Mouse (Mus musculus) heart, adult 2 months (tissue): ENCODE measurements around the gene Tsfm. TPM values are rescaled to one million over a fixed set of nuclear protein-coding genes. Genes with fewer than 3 reads are reported as not detected.
A peak's percentile ranks its signal among the peaks of the same experiment; 100 is the strongest.

ENCODE experiments used
- DNase-seq, 2 experiments: peaks; one replicate each; pipeline ENCODE4 v3.0.0; 2021
- H3K27ac ChIP-seq: fragments of 200-600 bp; 2 replicates; pipeline ENCODE4 v1.8.1; 2022
- H3K27me3 ChIP-seq: fragments of 200-500 bp; 2 replicates; pipeline ENCODE4 v1.6.1; 2012; ENCODE audit warnings: mild to moderate bottlenecking, low read length, inconsistent platforms, mixed read lengths; ENCODE audit not compliant: control insufficient read depth, insufficient read depth
- H3K36me3 ChIP-seq: fragments of 200-500 bp; 2 replicates; pipeline ENCODE4 v1.6.1; 2012; ENCODE audit warnings: low read length, inconsistent platforms; ENCODE audit not compliant: control insufficient read depth, insufficient read depth
- H3K4me1 ChIP-seq: fragments of 200-500 bp; 2 replicates; pipeline ENCODE4 v1.6.1; 2011; ENCODE audit warnings: low read length; ENCODE audit not compliant: control insufficient read depth, insufficient read depth
- H3K4me3 ChIP-seq: fragments of 200-600 bp; 2 replicates; pipeline ENCODE4 v1.8.1; 2022
- H3K79me2 ChIP-seq: fragments of 200-500 bp; replicated peaks from 2 replicates; pipeline ENCODE4 v1.6.1; 2012; ENCODE audit warnings: mild to moderate bottlenecking, inconsistent platforms, low read length, moderate library complexity, mixed read lengths; ENCODE audit not compliant: control insufficient read depth, insufficient read depth
- H3K9ac ChIP-seq: fragments of 200-500 bp; 2 replicates; pipeline ENCODE4 v1.6.1; 2012; ENCODE audit warnings: low read depth, mild to moderate bottlenecking, control low read depth, inconsistent platforms, low read length, mixed read lengths
- CTCF ChIP-seq: fragments of 200-600 bp; IDR thresholded peaks from 2 replicates; pipeline ENCODE4 v1.8.1; 2022; ENCODE audit warnings: antibody characterized with exemption, mild to moderate bottlenecking, moderate library complexity
- EP300 ChIP-seq: fragments of 200-500 bp; IDR thresholded peaks from 2 replicates; pipeline ENCODE4 v1.6.1; 2011; ENCODE audit warnings: low read depth, low read length, control low read depth; ENCODE audit not compliant: insufficient read depth
- POLR2A ChIP-seq: fragments of 200-500 bp; IDR thresholded peaks from 2 replicates; pipeline ENCODE4 v1.6.1; 2011; ENCODE audit warnings: mild to moderate bottlenecking, low read depth, low read length, control low read depth; ENCODE audit not compliant: insufficient read depth
- WGBS: fragments of 180-500 bp; shearing (Covaris S2); methylation state at CpG from one replicate; pipeline ENCODE4 v1.1.7; 2018; 5-methylcytosine and 5-hydroxymethylcytosine counted together
- intact Hi-C: fragments of 180-260 bp; cut with DNase I; formaldehyde crosslinking; loops from one replicate; pipeline ENCODE4 v1.15.1; 2025
- polyA plus RNA-seq: library from polyadenylated mRNA; depleted of rRNA; stranded (reverse); fragments of >200 nt; gene quantifications from 2 replicates; pipeline ENCODE4 v1.2.3, GENCODE M21; 2012
- total RNA-seq, 2 experiments: library from RNA; stranded (reverse); gene quantifications; 2 replicates each; pipeline ENCODE4 v1.2.3; 2021

The Tsfm gene
- total and polyA plus RNA-seq, 3 experiments: 40.0 to 58.7 (median 50.8) TPM

DNA sequence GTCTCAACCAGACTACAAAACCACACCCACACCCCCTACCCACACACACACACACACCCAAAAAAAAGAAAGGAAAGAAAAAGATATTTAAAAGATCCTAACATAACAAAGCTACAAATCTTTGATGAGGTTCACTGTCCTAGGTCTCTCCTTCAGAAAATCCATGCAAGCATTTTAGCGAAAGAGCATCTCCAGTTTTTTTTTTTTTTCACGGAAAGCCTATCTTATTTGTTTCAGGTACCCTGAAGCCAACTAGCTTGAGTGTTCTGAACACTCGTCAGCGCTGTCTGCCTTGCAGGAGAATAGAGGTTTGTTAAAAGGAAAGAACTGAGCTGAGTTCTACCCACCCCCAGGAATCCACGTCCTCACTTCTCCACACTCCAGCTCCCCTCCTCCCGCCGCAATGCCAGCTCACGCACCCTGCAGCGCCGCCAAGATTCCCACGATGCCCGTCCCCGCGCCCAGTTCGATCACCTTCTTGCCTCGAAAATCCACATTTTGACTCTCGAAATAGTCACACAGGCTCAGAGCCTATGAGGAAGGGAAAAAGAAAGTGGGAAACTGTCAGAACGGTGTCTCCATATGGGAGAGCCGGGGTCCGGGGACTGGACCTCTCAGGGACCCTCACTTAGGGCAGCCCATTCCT, 10.1 kb upstream of the Tsfm start:
- 3% methylated on average over 20 of the region's 20 CpGs for WGBS
- peak overlapping the region; percentile 32 for H3K27ac ChIP-seq
- TF ChIP-seq EP300 (no peak), POLR2A (no peak), CTCF (no peak)
- intact Hi-C loops: no loop called here
- no peak for DNase-seq
- H3K9ac ChIP-seq: peak overlapping the region; percentile 60
- H3K27me3 ChIP-seq: 0 out of 2 replicates have a peak, but pooled peaks cover 2% of the 10 kb centered on the region
- no peaks in the 10 kb centered on the region for H3K79me2 ChIP-seq
- no peaks in the 10 kb centered on the region for H3K36me3 ChIP-seq
- no peaks in the 10 kb centered on the region for H3K4me1 ChIP-seq
- peak overlapping the region; percentile 83 for H3K4me3 ChIP-seq

DNA sequence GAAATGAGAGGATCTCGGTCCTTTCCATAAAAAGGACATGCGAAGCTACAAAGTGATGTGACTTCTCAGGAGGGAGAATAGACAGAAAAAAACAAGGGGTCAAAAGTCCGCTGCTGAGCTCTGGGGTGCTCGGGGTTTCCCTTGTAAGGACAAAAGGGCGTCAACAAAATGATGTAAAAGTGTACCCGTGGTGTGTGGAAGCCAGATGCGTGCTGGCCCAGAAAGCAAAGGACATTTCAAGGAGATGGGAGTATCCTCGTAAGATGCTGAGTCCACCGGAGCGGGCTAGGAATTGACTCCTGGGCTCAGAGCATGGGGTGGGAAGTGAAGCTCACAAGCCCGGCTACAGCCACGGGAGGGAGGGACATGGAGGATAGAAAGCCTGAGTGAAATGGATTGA, 7.0 kb upstream of the Tsfm start:
- WGBS: 74% methylated on average over 12 of the region's 12 CpGs
- intact Hi-C loops: no loop called here
- Histone ChIP-seq H3K9ac (no peak overlapping the region), H3K36me3 (no peaks in the 10 kb centered on the region), H3K27ac (no peak overlapping the region), H3K79me2 (no peaks in the 10 kb centered on the region), H3K27me3 (0 out of 2 replicates have a peak, but pooled peaks cover 2% of the 10 kb centered on the region), H3K4me1 (no peaks in the 10 kb centered on the region), H3K4me3 (no peak overlapping the region)
- DNase-seq: no peak
- TF ChIP-seq CTCF: no peak
- TF ChIP-seq POLR2A: no peak
- TF ChIP-seq EP300: no peak

- no peak for TF ChIP-seq EP300
- TF ChIP-seq POLR2A: no peak
- TF ChIP-seq CTCF: no peak
- Histone ChIP-seq H3K4me1 (no peaks in the 10 kb centered on the region), H3K9ac (no peak overlapping the region), H3K36me3 (no peaks in the 10 kb centered on the region), H3K79me2 (no peaks in the 10 kb centered on the region), H3K27ac (no peak overlapping the region), H3K27me3 (0 out of 2 replicates have a peak, but pooled peaks cover 2% of the 10 kb centered on the region), H3K4me3 (no peak overlapping the region)
- no peak for DNase-seq
- intact Hi-C loops: no loop called here
- 78% methylated on average over 12 of the region's 12 CpGs for WGBS
Observed at GRCm38 (mm10) chr10:127036273-127036672, 5.6 kb upstream of the Tsfm start.

DNA sequence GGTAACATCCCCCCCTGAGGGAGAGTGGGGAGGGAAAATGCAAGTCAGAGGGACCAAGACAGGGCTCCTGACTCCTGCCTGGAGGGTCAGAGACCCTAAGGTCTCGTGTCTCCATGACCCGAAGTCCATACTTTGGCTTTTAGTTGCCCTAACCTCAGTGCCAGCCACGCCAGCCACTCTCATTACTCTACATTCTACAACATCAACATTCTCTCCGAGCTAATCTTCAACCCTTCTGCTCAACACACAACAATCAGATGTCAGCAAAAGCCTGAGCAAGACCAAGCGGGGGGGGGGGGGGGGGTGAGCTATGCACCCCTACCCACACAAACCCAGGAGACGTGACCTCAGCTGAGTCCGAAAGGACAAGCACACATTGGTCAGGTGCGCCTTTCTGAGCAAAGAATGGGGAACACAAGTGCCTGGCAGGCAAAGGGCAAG, 2.7 kb upstream of the Tsfm start:
- Histone ChIP-seq H3K27me3 (no peaks in the 10 kb centered on the region), H3K4me3 (no peak overlapping the region), H3K27ac (no peak overlapping the region), H3K36me3 (no peaks in the 10 kb centered on the region), H3K4me1 (no peaks in the 10 kb centered on the region), H3K79me2 (no peaks in the 10 kb centered on the region), H3K9ac (no peak overlapping the region)
- TF ChIP-seq EP300: no peak
- no peak for TF ChIP-seq CTCF
- no peak for DNase-seq
- intact Hi-C loops: no loop called here
- WGBS: 78% methylated on average over 8 of the region's 8 CpGs

DNA sequence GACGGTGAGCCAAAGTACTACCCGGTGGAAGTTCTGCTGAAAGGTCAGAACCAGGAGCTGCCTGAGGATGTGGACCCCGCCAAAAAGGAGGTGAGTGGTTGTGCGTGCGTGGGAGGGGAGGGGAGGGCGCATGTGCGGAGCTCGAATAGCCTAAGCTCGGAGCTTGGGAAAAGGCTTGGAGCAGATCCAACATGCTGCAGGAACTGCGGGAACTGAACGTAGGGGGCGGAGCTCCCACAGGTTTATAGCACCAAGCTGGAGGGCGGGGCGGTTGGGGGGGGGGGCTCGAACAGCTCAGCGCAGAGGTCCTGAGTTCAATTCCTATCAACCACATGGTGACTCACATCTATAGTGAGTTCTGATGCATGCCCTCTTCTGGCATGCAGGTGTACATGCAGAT, 12.2 kb downstream of the Tsfm start:
- Histone ChIP-seq H3K4me1 (no peaks in the 10 kb centered on the region), H3K27ac (no peak overlapping the region), H3K27me3 (no peaks in the 10 kb centered on the region), H3K36me3 (no peaks in the 10 kb centered on the region), H3K9ac (no peak overlapping the region), H3K79me2 (no peaks in the 10 kb centered on the region), H3K4me3 (no peak overlapping the region)
- TF ChIP-seq EP300 (no peak), POLR2A (no peak), CTCF (no peak)
- no peak for DNase-seq
- WGBS: 76% methylated on average over 16 of the region's 16 CpGs
- intact Hi-C loops: no loop called here

DNA sequence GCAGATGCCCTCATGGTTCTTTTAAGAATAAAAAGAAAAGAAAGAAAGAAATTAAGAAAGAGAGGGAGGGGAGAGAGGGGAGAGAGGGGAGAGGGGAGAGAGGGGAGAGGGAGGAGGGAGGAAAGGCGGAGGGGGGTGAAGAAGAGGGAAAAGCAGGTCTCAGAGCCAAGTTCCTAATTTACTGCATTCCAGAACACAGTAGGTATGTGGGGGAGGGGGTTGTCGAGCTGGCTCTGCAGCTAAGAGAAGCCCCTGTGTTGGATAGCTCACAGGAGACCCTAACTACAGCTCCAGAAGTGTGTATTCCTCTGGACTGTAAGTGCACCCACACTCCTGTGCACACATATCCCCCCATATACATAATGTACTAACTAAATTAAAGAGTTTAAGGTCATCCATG, 13.6 kb downstream of the Tsfm start:
- H3K27me3 ChIP-seq: no peaks in the 10 kb centered on the region
- TF ChIP-seq CTCF (no peak), EP300 (no peak)
- no peaks in the 10 kb centered on the region for H3K4me1 ChIP-seq
- no peak for DNase-seq
- 23% methylated on average over 2 of the region's 2 CpGs for WGBS
- no peaks in the 10 kb centered on the region for H3K36me3 ChIP-seq
- H3K9ac ChIP-seq: no peak overlapping the region
- H3K4me3 ChIP-seq: no peak overlapping the region
- H3K27ac ChIP-seq: no peak overlapping the region
- intact Hi-C loops: no loop called here
- no peaks in the 10 kb centered on the region for H3K79me2 ChIP-seq
